Mouse (Mus musculus): ENCODE results near the gene Dcakd.

DNA sequence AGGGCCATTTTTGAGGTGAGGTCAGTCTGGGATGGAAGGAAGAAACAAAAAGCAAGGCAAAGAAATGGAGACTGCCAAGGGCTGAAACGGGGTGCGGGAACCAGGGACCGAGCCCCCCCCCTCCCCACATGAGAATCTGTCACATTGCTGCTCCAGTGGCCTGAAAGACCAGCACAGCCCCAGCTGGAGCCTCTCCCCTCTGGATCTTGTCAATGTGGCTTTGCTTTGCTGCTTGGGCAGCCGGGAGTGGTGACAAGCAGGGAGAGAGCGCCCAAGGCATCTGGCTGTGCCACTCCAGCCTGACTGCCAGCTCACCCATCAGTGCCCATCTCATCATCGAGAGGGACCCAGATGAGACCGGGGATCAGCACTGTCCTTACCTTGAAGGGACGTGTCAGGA lies 70.4 kb downstream of the Dcakd start:
- no peak for TF ChIP-seq CTCF (IDR thresholded peaks at IDR 0.05; ENCODE audit: low read depth)
- TF ChIP-seq EP300 (optimal IDR thresholded peaks at IDR 0.05), result no peak

Data from stomach, postnatal 0 days (tissue).